32 mouse cellular contexts compared by ENCODE assay signal in genomic region chr1:167817616-167818015, GRCm38 (mm10).
A peak's percentile ranks its signal among the peaks of the same experiment; 100 is the strongest.
DNase-seq lines count a peak whose midpoint lies in the region; ATAC-seq and TF ChIP-seq lines count a peak whose summit lies in the region.
"Had no signal": no experiment of that assay in that cellular context is flagged by ENCODE, and none has a peak within 500 bp of the region (broad histone marks: within the 10 kb centered on the region; RNA-seq: fewer than 3 reads in every experiment).

No protein-coding gene starts in this region.

- 0% methylated on average over 1 of the region's 1 CpGs for WGBS in forebrain, embryonic 13.5 days
- 8% methylated on average over 1 of the region's 1 CpGs for WGBS in forebrain, postnatal 0 days
- 17% methylated on average over 1 of the region's 1 CpGs for WGBS in hindbrain, postnatal 0 days
- 20% methylated on average over 1 of the region's 1 CpGs for WGBS in hindbrain, embryonic 13.5 days

- 0 out of 2 replicates have a peak, but pooled peaks have one; percentile 30 for ATAC-seq in forebrain, embryonic 13.5 days
- ATAC-seq in forebrain, postnatal 0 days: no peak
- ATAC-seq in hindbrain, postnatal 0 days: peak; percentile 24; the same call in 1 of the 2 replicates
- ATAC-seq in hindbrain, embryonic 13.5 days (ENCODE audit: low FRiP score): no peak
- ATAC-seq: liver, postnatal 0 days; lung, postnatal 0 days; Patski had no signal

- peaks cover 13% of the 10 kb centered on the region for H3K4me1 ChIP-seq in forebrain, embryonic 13.5 days
- H3K4me1 ChIP-seq in forebrain, postnatal 0 days (ENCODE audit: insufficient read depth): no peaks in the 10 kb centered on the region
- H3K4me1 ChIP-seq in hindbrain, postnatal 0 days (ENCODE audit: insufficient read depth, low read length): no peaks in the 10 kb centered on the region
- H3K4me1 ChIP-seq in hindbrain, embryonic 13.5 days (replicated peaks): peaks cover 6% of the 10 kb centered on the region
- H3K4me1 ChIP-seq: heart, embryonic 15.5 days had no signal

- DNase-seq in forebrain, postnatal 0 days: no peak
- DNase-seq in hindbrain, postnatal 0 days (ENCODE audit: low spot score): no peak
- peak; percentile 44 for DNase-seq in testis, postnatal 10 days (ENCODE audit: low spot score)
- no peak for DNase-seq in testis, postnatal 14 days (ENCODE audit: low spot score)
- DNase-seq in retina, postnatal 1 day: peak; percentile 48
- no peak for DNase-seq in gastrocnemius, adult 2 months
- DNase-seq: B cell, adult 2 months; cerebellum, adult 2 months; cerebellum, postnatal 25 days; gastrocnemius, postnatal 14 days; heart, adult 2 months; heart, postnatal 36 days; kidney, adult 2 months; kidney, postnatal 14 days; layer of hippocampus, postnatal 36 days; liver, postnatal 0 days; right cerebral cortex, postnatal 14 days; thymus, postnatal 14 days had no signal

- no peaks in the 10 kb centered on the region for H3K9me3 ChIP-seq in forebrain, embryonic 13.5 days (replicated peaks)
- no peaks in the 10 kb centered on the region for H3K9me3 ChIP-seq in forebrain, postnatal 0 days (ENCODE audit: low read length)
- H3K9me3 ChIP-seq in hindbrain, postnatal 0 days (ENCODE audit: low read length): no peaks in the 10 kb centered on the region
- H3K9me3 ChIP-seq in hindbrain, embryonic 13.5 days: no peaks in the 10 kb centered on the region
- H3K9me3 ChIP-seq: embryonic facial prominence, embryonic 13.5 days; heart, embryonic 15.5 days; limb, embryonic 12.5 days; neural tube, embryonic 12.5 days had no signal

- H3K36me3 ChIP-seq in forebrain, embryonic 13.5 days (ENCODE audit: poor library complexity, severe bottlenecking): no peaks in the 10 kb centered on the region
- H3K36me3 ChIP-seq in forebrain, postnatal 0 days (ENCODE audit: insufficient read depth): no peaks in the 10 kb centered on the region
- no peaks in the 10 kb centered on the region for H3K36me3 ChIP-seq in hindbrain, postnatal 0 days (ENCODE audit: insufficient read depth, low read length)
- H3K36me3 ChIP-seq in hindbrain, embryonic 13.5 days: no peaks in the 10 kb centered on the region
- H3K36me3 ChIP-seq: embryonic facial prominence, embryonic 13.5 days; G1E; heart, embryonic 15.5 days; limb, embryonic 12.5 days; neural tube, embryonic 12.5 days had no signal

- H3K9ac ChIP-seq in forebrain, embryonic 13.5 days: no peak overlapping the region
- no peak overlapping the region for H3K9ac ChIP-seq in forebrain, postnatal 0 days
- H3K9ac ChIP-seq in hindbrain, postnatal 0 days (replicated peaks; ENCODE audit: low read length): no peak overlapping the region
- H3K9ac ChIP-seq in hindbrain, embryonic 13.5 days: no peak overlapping the region
- H3K9ac ChIP-seq: embryonic facial prominence, embryonic 13.5 days; heart, embryonic 15.5 days; limb, embryonic 12.5 days; liver, postnatal 0 days; neural tube, embryonic 12.5 days had no signal

- intact Hi-C loops in gastrocnemius, adult 2 months (cut with DNase I): no loop called here

- H3K27me3 ChIP-seq in forebrain, embryonic 13.5 days: 0 out of 2 replicates have a peak, but pooled peaks cover 4% of the 10 kb centered on the region
- H3K27me3 ChIP-seq in forebrain, postnatal 0 days (ENCODE audit: insufficient read depth, low read length): no peaks in the 10 kb centered on the region
- no peaks in the 10 kb centered on the region for H3K27me3 ChIP-seq in hindbrain, postnatal 0 days (ENCODE audit: insufficient read depth, low read length)
- no peaks in the 10 kb centered on the region for H3K27me3 ChIP-seq in hindbrain, embryonic 13.5 days
- H3K27me3 ChIP-seq: CH12.LX; embryonic facial prominence, embryonic 13.5 days; heart, embryonic 15.5 days; neural tube, embryonic 12.5 days; Patski had no signal

- H3K4me2 ChIP-seq in forebrain, embryonic 13.5 days: no peak overlapping the region
- no peak overlapping the region for H3K4me2 ChIP-seq in forebrain, postnatal 0 days (ENCODE audit: low read depth)
- H3K4me2 ChIP-seq in hindbrain, postnatal 0 days (ENCODE audit: low read depth, low read length): no peak overlapping the region
- no peak overlapping the region for H3K4me2 ChIP-seq in hindbrain, embryonic 13.5 days
- H3K4me2 ChIP-seq: embryonic facial prominence, embryonic 13.5 days; heart, embryonic 15.5 days; limb, embryonic 12.5 days; liver, embryonic 11.5 days; midbrain, embryonic 11.5 days; neural tube, embryonic 12.5 days had no signal

- no peak for TF ChIP-seq CTCF in forebrain, postnatal 0 days (IDR thresholded peaks at IDR 0.05; ENCODE audit: low read depth)
- TF ChIP-seq CTCF in hindbrain, postnatal 0 days (IDR thresholded peaks at IDR 0.05; ENCODE audit: low read depth): no peak
- TF ChIP-seq CTCF in gastrocnemius, adult 2 months (IDR thresholded peaks at IDR 0.05): no peak

- H3K4me3 ChIP-seq in forebrain, embryonic 13.5 days: no peak overlapping the region
- no peak overlapping the region for H3K4me3 ChIP-seq in forebrain, postnatal 0 days (ENCODE audit: low read depth, low read length)
- no peak overlapping the region for H3K4me3 ChIP-seq in hindbrain, postnatal 0 days (ENCODE audit: low read length)
- no peak overlapping the region for H3K4me3 ChIP-seq in hindbrain, embryonic 13.5 days
- H3K4me3 ChIP-seq in gastrocnemius, adult 2 months: no peak overlapping the region
- H3K4me3 ChIP-seq: embryonic facial prominence, embryonic 13.5 days; heart, adult 2 months; heart, embryonic 15.5 days; layer of hippocampus, adult 2 months; limb, embryonic 12.5 days; neural tube, embryonic 12.5 days had no signal

- no peak overlapping the region; the same call in none of the 2 replicates for H3K27ac ChIP-seq in forebrain, embryonic 13.5 days
- no peak overlapping the region for H3K27ac ChIP-seq in forebrain, postnatal 0 days (ENCODE audit: low read depth, low read length)
- H3K27ac ChIP-seq in hindbrain, postnatal 0 days: no peak overlapping the region
- H3K27ac ChIP-seq in hindbrain, embryonic 13.5 days: no peak overlapping the region
- H3K27ac ChIP-seq in gastrocnemius, adult 2 months: no peak overlapping the region
- H3K27ac ChIP-seq: embryonic facial prominence, embryonic 13.5 days; heart, adult 2 months; heart, embryonic 15.5 days; layer of hippocampus, adult 2 months; limb, embryonic 12.5 days; macrophage; neural tube, embryonic 12.5 days had no signal

Comparison
In these comparisons a context has a peak if more than half of its experiments do, and no peak if none do; other contexts are left out.
1. ATAC-seq: peak in forebrain, embryonic 13.5 days (single experiment) and hindbrain, postnatal 0 days (single experiment); none in forebrain, postnatal 0 days (single experiment) and hindbrain, embryonic 13.5 days (single experiment).
2. DNase-seq: peak in testis, postnatal 10 days (single experiment) and retina, postnatal 1 day (single experiment); none in forebrain, postnatal 0 days (single experiment), hindbrain, postnatal 0 days (single experiment), testis, postnatal 14 days (single experiment) and gastrocnemius, adult 2 months (single experiment).